Mouse (Mus musculus) ES-E14 (cell line): ENCODE measurements around the gene Gpr108. TPM values are rescaled to one million over a fixed set of nuclear protein-coding genes. Genes with fewer than 3 reads are reported as not detected.

Experiments
- DNase-seq: peaks from one replicate; pipeline ENCODE4 v3.0.0-alpha.2; 2013; ENCODE audit warnings: low read depth, low spot score
- H3K27ac ChIP-seq: 2 replicates; pipeline ENCODE4 v1.5.1; 2012; ENCODE audit warnings: low read depth, mild to moderate bottlenecking, low read length, moderate library complexity, mixed read lengths; ENCODE audit not compliant: poor library complexity, insufficient read depth, severe bottlenecking
- H3K36me3 ChIP-seq: 2 replicates; pipeline ENCODE4 v1.6.1; 2012; ENCODE audit warnings: mild to moderate bottlenecking, low read length, moderate library complexity, mixed read lengths; ENCODE audit not compliant: control insufficient read depth, poor library complexity, insufficient read depth, severe bottlenecking
- H3K4me1 ChIP-seq, 2 experiments: fragments of 150-350 bp in 1 of 2; sonication (generic) in 1 of 2; 2 replicates each; pipeline ENCODE4 v1.6.1; 2012; ENCODE audit warnings: low read length in 2 of 2, mild to moderate bottlenecking in 1 of 2, mixed read lengths in 1 of 2; ENCODE audit not compliant: control insufficient read depth in 2 of 2, insufficient read depth in 2 of 2, poor library complexity in 1 of 2
- H3K4me3 ChIP-seq, 2 experiments: fragments of 150-350 bp in 1 of 2; sonication (generic) in 1 of 2; 2 replicates each; pipeline ENCODE4 v1.5.1; 2012; ENCODE audit warnings: low read length in 2 of 2, low read depth in 1 of 2, mild to moderate bottlenecking in 1 of 2, mixed read lengths in 1 of 2; ENCODE audit not compliant: insufficient read depth in 1 of 2, poor library complexity in 1 of 2, severe bottlenecking in 1 of 2
- H3K9ac ChIP-seq: 2 replicates; pipeline ENCODE4 v1.6.1; 2012; ENCODE audit warnings: low read depth, mild to moderate bottlenecking, low read length, mixed read lengths; ENCODE audit not compliant: poor library complexity, insufficient read depth, severe bottlenecking
- H3K9me3 ChIP-seq: fragments of 150-350 bp; sonication (generic); 2 replicates; pipeline ENCODE4 v1.6.1; 2012; ENCODE audit warnings: low read depth, mild to moderate bottlenecking, low read length; ENCODE audit not compliant: control insufficient read depth, insufficient read depth
- CHD2 ChIP-seq: IDR thresholded peaks from 2 replicates; pipeline ENCODE4 v1.6.1; 2014; ENCODE audit warnings: mild to moderate bottlenecking, low read depth, low read length, inconsistent platforms
- HCFC1 ChIP-seq: IDR thresholded peaks from 2 replicates; pipeline ENCODE4 v1.6.1; 2012; ENCODE audit warnings: low read length, inconsistent platforms, borderline replicate concordance; ENCODE audit not compliant: insufficient read depth
- MAFK ChIP-seq: IDR thresholded peaks from 2 replicates; pipeline ENCODE4 v1.6.1; 2014; ENCODE audit warnings: mild to moderate bottlenecking, low read depth, low read length, inconsistent platforms; ENCODE audit not compliant: insufficient read depth
- ZC3H11A ChIP-seq: IDR thresholded peaks from 2 replicates; pipeline ENCODE4 v1.6.1; 2012; ENCODE audit warnings: low read depth, mild to moderate bottlenecking, inconsistent platforms, low read length, borderline replicate concordance
- ZNF384 ChIP-seq: IDR thresholded peaks from 2 replicates; pipeline ENCODE4 v1.6.1; 2012; ENCODE audit warnings: low read depth, low read length, inconsistent platforms
- in situ Hi-C, 2 experiments: fragments of 600-800 bp; cut with MboI; formaldehyde crosslinking; loops; one replicate each; pipeline ENCODE4 v1.15.1; 2025; ENCODE audit warnings: low sequenced_read_pairs in 2 of 2, inconsistent platforms in 1 of 2; ENCODE audit not compliant: unreplicated experiment in 2 of 2
- total RNA-seq: library from RNA; depleted of rRNA; stranded (reverse); fragments of 300-350 nt; gene quantifications from 2 replicates; pipeline ENCODE4 v1.2.3, GENCODE M21; 2012; rRNA removed

Gene Gpr108
- total RNA-seq, 1 experiment = 25.0 TPM

GRCm38 (mm10) chr17:57194771-57195170 is 53.5 kb downstream of the Gpr108 start:
- in situ Hi-C loops = no loop called here

GRCm38 (mm10) chr17:57194041-57194507 is 54.2 kb downstream of the Gpr108 start, which contains the start of gene Tnfsf14:
Gene Tnfsf14, minus strand, starts transcription at chr17:57194177.
- Histone ChIP-seq H3K4me3 (no peak within 1 kb of the TSS), H3K4me1 (no peaks in the 10 kb centered on the region), H3K9ac (no peak within 1 kb of the TSS), H3K27ac (no peak within 1 kb of the TSS), H3K9me3 (no peaks in the 10 kb centered on the region), H3K36me3 (no peaks in the 10 kb centered on the region)
- in situ Hi-C loops = no loop called here
- DNase-seq = no peak
- TF ChIP-seq ZC3H11A (no peak), ZNF384 (no peak), MAFK (no peak), HCFC1 (no peak), CHD2 (no peak)

More at GRCm38 (mm10) chr17:57194771-57195170, 53.5 kb downstream of the Gpr108 start:
- H3K9me3 ChIP-seq = no peaks in the 10 kb centered on the region
- TF ChIP-seq ZNF384 = no peak
- no peaks in the 10 kb centered on the region for H3K36me3 ChIP-seq
- no peak overlapping the region for H3K9ac ChIP-seq
- DNase-seq = no peak
- no peak overlapping the region for H3K4me3 ChIP-seq
- H3K27ac ChIP-seq = no peak overlapping the region
- no peaks in the 10 kb centered on the region for H3K4me1 ChIP-seq

GRCm38 (mm10) chr17:57188510-57189192 is 59.6 kb downstream of the Gpr108 start:
- H3K9me3 ChIP-seq = no peaks in the 10 kb centered on the region
- in situ Hi-C loops = no loop called here
- H3K36me3 ChIP-seq = no peaks in the 10 kb centered on the region
- H3K27ac ChIP-seq = no peak overlapping the region
- no peak overlapping the region for H3K9ac ChIP-seq
- H3K4me3 ChIP-seq = no peak overlapping the region
- TF ChIP-seq CHD2 (no peak), ZNF384 (no peak), ZC3H11A (no peak), HCFC1 (no peak), MAFK (no peak)
- no peak for DNase-seq
- H3K4me1 ChIP-seq = no peaks in the 10 kb centered on the region

- Histone ChIP-seq H3K36me3 (no peaks in the 10 kb centered on the region), H3K27ac (no peak overlapping the region), H3K4me1 (no peaks in the 10 kb centered on the region), H3K4me3 (no peak overlapping the region), H3K9me3 (no peaks in the 10 kb centered on the region), H3K9ac (no peak overlapping the region)
- in situ Hi-C loops = no loop called here
- no peak for DNase-seq
- TF ChIP-seq HCFC1 (no peak), ZC3H11A (no peak), CHD2 (no peak), ZNF384 (no peak), MAFK (no peak)
Measured at GRCm38 (mm10) chr17:57185641-57186040, 62.6 kb downstream of the Gpr108 start.

Other genes with a start within 250 kb of the Gpr108 start
- not detected in 2 replicates for gene Pspn, start 248.4 kb downstream of the Gpr108 start, total RNA-seq
- gene Gtf2f1, start 237.2 kb downstream of the Gpr108 start, total RNA-seq = 71.6 and 101 TPM in 2 replicates
- not detected in 2 replicates for gene Gm17949, start 237.0 kb downstream of the Gpr108 start, total RNA-seq
- gene Khsrp, start 216.9 kb downstream of the Gpr108 start, total RNA-seq = 81.7 and 82.3 TPM in 2 replicates
- 0.37 and 0.40 TPM in 2 replicates for gene Slc25a41, start 206.8 kb downstream of the Gpr108 start, total RNA-seq
- 6.2 and 15.4 TPM in 2 replicates for gene Crb3, start 189.3 kb downstream of the Gpr108 start, total RNA-seq
- 5.2 and 5.9 TPM in 2 replicates for gene Slc25a23, start 188.6 kb downstream of the Gpr108 start, total RNA-seq
- 0.45 and 0.53 TPM in 2 replicates for gene Dennd1c, start 169.9 kb downstream of the Gpr108 start, total RNA-seq
- 0.32 and 0.89 TPM in 2 replicates for gene Tubb4a, start 160.7 kb downstream of the Gpr108 start, total RNA-seq
- 8.9 and 10.6 TPM in 2 replicates for gene Tnfsf9, start 143.1 kb downstream of the Gpr108 start, total RNA-seq
- gene Cd70, start 98.7 kb downstream of the Gpr108 start, total RNA-seq = 1.2 TPM in 1 of 2 replicates, not detected in the other
- 0.13 TPM in 1 of 2 replicates, not detected in the other for gene Tnfsf14, start 54.3 kb downstream of the Gpr108 start, total RNA-seq
- 0.22 and 0.37 TPM in 2 replicates for gene C3, start 20.3 kb downstream of the Gpr108 start, total RNA-seq
- gene Trip10, start 1.0 kb upstream of the Gpr108 start, total RNA-seq = 40.6 and 45.5 TPM in 2 replicates
- 1.1 and 1.3 TPM in 2 replicates for gene Vav1, start 30.7 kb upstream of the Gpr108 start, total RNA-seq
- 0.22 TPM in 1 of 2 replicates, not detected in the other for gene Adgre1, start 110.2 kb upstream of the Gpr108 start, total RNA-seq